Mouse (Mus musculus): ENCODE data around the gene 1700020N15Rik. TPM values are rescaled to one million over a fixed set of nuclear protein-coding genes. Genes with fewer than 3 reads are reported as not detected.

1700020N15Rik gene
- polyA plus RNA-seq (2014; fragmentation: Illumina TruSeq; extraction: RNeasy Lipid Tissue Mini Kit (QIAGEN cat#74804); ENCODE audit: low read depth, low replicate concordance), result not detected

DNA sequence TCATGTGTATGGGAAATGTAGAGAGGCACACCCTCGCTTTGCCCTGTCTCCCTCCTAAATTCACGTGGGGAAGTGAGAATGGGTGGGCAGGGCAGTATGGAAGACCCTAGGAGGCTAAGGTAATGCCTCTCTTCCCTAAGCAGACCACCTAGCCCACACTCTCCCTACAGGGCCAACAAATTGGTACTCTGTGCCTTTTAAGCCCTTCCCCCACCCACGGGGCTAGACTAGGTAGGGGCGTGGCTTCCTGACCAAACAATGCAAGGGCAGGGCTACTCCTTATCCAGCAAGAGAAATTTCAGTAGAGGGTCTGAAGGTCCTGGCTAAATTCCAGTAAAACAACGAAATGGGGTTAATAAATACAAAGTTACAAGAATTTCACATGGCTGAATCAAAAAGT is at the start of gene 1700020N15Rik:
Gene 1700020N15Rik, plus strand, starts transcription at position 301 of the 400 bp plus-strand sequence.

Measured in kidney, adult 10 weeks (tissue).